Mouse (Mus musculus) liver, adult 2 months (tissue): ENCODE results near the gene Shc3. TPM values are rescaled to one million over a fixed set of nuclear protein-coding genes. Genes with fewer than 3 reads are reported as not detected.

Experiments
- DNase-seq: peaks from one replicate; pipeline ENCODE4 v3.0.0-alpha.2; 2011; ENCODE audit warnings: low read depth, low spot score; ENCODE audit errors: extremely low read depth
- H3K27ac ChIP-seq: fragments of 200-500 bp; replicated peaks from 2 replicates; pipeline ENCODE4 v1.5.1; 2012; ENCODE audit warnings: low read depth, mild to moderate bottlenecking, control low read depth, inconsistent platforms, low read length; ENCODE audit not compliant: insufficient read depth
- H3K27me3 ChIP-seq: fragments of 200-500 bp; 2 replicates; pipeline ENCODE4 v1.6.1; 2012; ENCODE audit warnings: mild to moderate bottlenecking, moderate library complexity, low read length, inconsistent platforms; ENCODE audit not compliant: control insufficient read depth, insufficient read depth
- H3K36me3 ChIP-seq: fragments of 200-500 bp; 2 replicates; pipeline ENCODE4 v1.6.1; 2012; ENCODE audit warnings: low read length, inconsistent platforms; ENCODE audit not compliant: control insufficient read depth, insufficient read depth
- H3K4me1 ChIP-seq: fragments of 200-500 bp; 2 replicates; pipeline ENCODE4 v1.6.1; 2011; ENCODE audit warnings: low read length; ENCODE audit not compliant: control insufficient read depth, insufficient read depth
- H3K4me3 ChIP-seq: fragments of 200-500 bp; 2 replicates; pipeline ENCODE4 v1.5.1; 2011; ENCODE audit warnings: low read depth, mild to moderate bottlenecking, control low read depth, low read length, moderate library complexity; ENCODE audit not compliant: insufficient read depth
- H3K79me2 ChIP-seq: fragments of 200-500 bp; 2 replicates; pipeline ENCODE4 v1.6.1; 2012; ENCODE audit warnings: inconsistent platforms, mild to moderate bottlenecking, low read length, moderate library complexity; ENCODE audit not compliant: control insufficient read depth, insufficient read depth
- H3K9ac ChIP-seq: fragments of 200-500 bp; 2 replicates; pipeline ENCODE4 v1.6.1; 2012; ENCODE audit warnings: low read depth, mild to moderate bottlenecking, control low read depth, inconsistent platforms, low read length
- CTCF ChIP-seq: fragments of 200-500 bp; IDR thresholded peaks from 2 replicates; pipeline ENCODE4 v1.5.1; 2011; ENCODE audit warnings: low read depth, low read length, control low read depth
- POLR2A ChIP-seq: fragments of 200-500 bp; IDR thresholded peaks from 2 replicates; pipeline ENCODE4 v1.6.1; 2011; ENCODE audit warnings: low read length, control low read depth; ENCODE audit not compliant: insufficient read depth; ENCODE audit errors: extremely low read depth
- WGBS: fragments of 180-500 bp; shearing (Covaris S2); methylation state at CpG from one replicate; pipeline ENCODE4 v1.1.7; 2018; 5-methylcytosine and 5-hydroxymethylcytosine counted together
- polyA plus RNA-seq: library from polyadenylated mRNA; depleted of rRNA; stranded (reverse); fragments of >200 nt; gene quantifications from 2 replicates; pipeline ENCODE4 v1.2.3, GENCODE M21; 2012
- total RNA-seq: library from RNA; depleted of rRNA; stranded (reverse); fragments of >200 nt; gene quantifications from 2 replicates; pipeline ENCODE4 v1.2.3, GENCODE M21; 2014

Gene Shc3
- total and polyA plus RNA-seq, 2 experiments, result 0.09 TPM; not detected in 1

GRCm38 (mm10) chr13:51490195-51490594 is 79.0 kb downstream of the Shc3 start:
- WGBS, result 89% methylated on average over 6 of the region's 6 CpGs
- no peaks in the 10 kb centered on the region for H3K4me1 ChIP-seq
- no peak overlapping the region for H3K9ac ChIP-seq
- no peak overlapping the region for H3K4me3 ChIP-seq
- 0 out of 2 replicates have a peak, but pooled peaks cover 2% of the 10 kb centered on the region for H3K27me3 ChIP-seq
- no peaks in the 10 kb centered on the region for H3K79me2 ChIP-seq
- H3K27ac ChIP-seq, result no peak overlapping the region
- TF ChIP-seq CTCF (no peak), POLR2A (no peak)
- DNase-seq, result no peak
- H3K36me3 ChIP-seq, result no peaks in the 10 kb centered on the region

- Histone ChIP-seq H3K9ac (no peak overlapping the region), H3K27me3 (no peaks in the 10 kb centered on the region), H3K4me1 (no peaks in the 10 kb centered on the region), H3K27ac (no peak overlapping the region), H3K36me3 (no peaks in the 10 kb centered on the region), H3K79me2 (no peaks in the 10 kb centered on the region), H3K4me3 (no peak overlapping the region)
- WGBS, result 62% methylated on average over 3 of the region's 3 CpGs
- TF ChIP-seq POLR2A, result no peak
- DNase-seq, result no peak
Observed at GRCm38 (mm10) chr13:51488945-51489344, 80.3 kb downstream of the Shc3 start.

- TF ChIP-seq CTCF, result no peak
- TF ChIP-seq POLR2A, result no peak
Observed at GRCm38 (mm10) chr13:51485291-51485690, 83.9 kb downstream of the Shc3 start.

GRCm38 (mm10) chr13:51482786-51483185 is 86.4 kb downstream of the Shc3 start:
- Histone ChIP-seq H3K27ac (no peak overlapping the region), H3K36me3 (no peaks in the 10 kb centered on the region), H3K79me2 (no peaks in the 10 kb centered on the region), H3K4me3 (no peak overlapping the region), H3K9ac (no peak overlapping the region), H3K27me3 (no peaks in the 10 kb centered on the region), H3K4me1 (no peaks in the 10 kb centered on the region)
- WGBS, result 87% methylated on average over 11 of the region's 11 CpGs
- no peak for DNase-seq
- TF ChIP-seq POLR2A, result no peak
- TF ChIP-seq CTCF, result no peak

More at GRCm38 (mm10) chr13:51485291-51485690, 83.9 kb downstream of the Shc3 start:
- no peak overlapping the region for H3K9ac ChIP-seq
- no peak for DNase-seq
- WGBS, result 79% methylated on average over 9 of the region's 9 CpGs
- H3K79me2 ChIP-seq, result no peaks in the 10 kb centered on the region
- H3K27me3 ChIP-seq, result no peaks in the 10 kb centered on the region
- H3K4me1 ChIP-seq, result no peaks in the 10 kb centered on the region
- no peak overlapping the region for H3K4me3 ChIP-seq
- no peak overlapping the region for H3K27ac ChIP-seq
- H3K36me3 ChIP-seq, result no peaks in the 10 kb centered on the region

GRCm38 (mm10) chr13:51480341-51481011 is 88.7 kb downstream of the Shc3 start:
- no peaks in the 10 kb centered on the region for H3K27me3 ChIP-seq
- no peaks in the 10 kb centered on the region for H3K36me3 ChIP-seq
- no peak overlapping the region for H3K4me3 ChIP-seq
- H3K4me1 ChIP-seq, result no peaks in the 10 kb centered on the region
- no peak overlapping the region for H3K9ac ChIP-seq
- TF ChIP-seq POLR2A (no peak), CTCF (no peak)
- H3K79me2 ChIP-seq, result no peaks in the 10 kb centered on the region
- H3K27ac ChIP-seq, result no peak overlapping the region
- DNase-seq, result no peak
- WGBS, result 73% methylated on average over 11 of the region's 11 CpGs

GRCm38 (mm10) chr13:51479826-51480225 is 89.4 kb downstream of the Shc3 start:
- H3K9ac ChIP-seq, result no peak overlapping the region
- no peaks in the 10 kb centered on the region for H3K36me3 ChIP-seq
- H3K4me1 ChIP-seq, result no peaks in the 10 kb centered on the region
- DNase-seq, result no peak
- no peak overlapping the region for H3K27ac ChIP-seq
- H3K4me3 ChIP-seq, result no peak overlapping the region
- WGBS, result 83% methylated on average over 11 of the region's 11 CpGs
- H3K79me2 ChIP-seq, result no peaks in the 10 kb centered on the region
- H3K27me3 ChIP-seq, result no peaks in the 10 kb centered on the region
- TF ChIP-seq POLR2A (no peak), CTCF (no peak)
